Mouse (Mus musculus): Measurements from ENCODE around the gene Errfi1.

DNA sequence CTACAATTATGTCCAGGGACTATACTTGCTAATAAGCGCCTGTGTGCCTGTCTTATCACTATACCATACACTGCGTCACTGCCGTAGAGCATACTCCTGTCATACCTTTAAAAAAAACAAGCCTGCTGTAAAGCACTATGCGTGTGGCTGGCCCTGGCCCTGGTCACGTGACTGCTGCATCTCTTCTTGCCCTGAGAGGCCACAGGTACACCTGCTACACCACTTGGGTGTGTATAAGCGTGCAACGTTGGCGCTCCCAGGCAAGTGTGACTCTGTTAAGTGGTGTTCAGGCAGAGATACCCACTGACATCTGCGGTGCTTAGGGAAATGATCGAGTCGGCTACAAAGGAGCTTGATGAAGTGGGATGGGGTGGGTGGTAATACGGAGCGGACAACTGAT is 17.5 kb upstream of the Errfi1 start:
- TF ChIP-seq GATA1 (IDR thresholded peaks at IDR 0.05; ENCODE audit: low read length) = no peak
- TF ChIP-seq TAL1 (IDR thresholded peaks at IDR 0.05; ENCODE audit: low read length) = no peak
